Mouse (Mus musculus) myocyte (in vitro differentiated cells): ENCODE data around the gene Slc25a27.

Source experiments
- CEBPB ChIP-seq: IDR thresholded peaks from 2 replicates; pipeline ENCODE4 v1.6.1; 2011; ENCODE audit warnings: mild to moderate bottlenecking, moderate library complexity; ENCODE audit not compliant: poor library complexity, insufficient read depth, severe bottlenecking
- E2F4 ChIP-seq: IDR thresholded peaks from one replicate; pipeline ENCODE4 v1.6.1; 2011; ENCODE audit warnings: mild to moderate bottlenecking, control low read depth, moderate library complexity; ENCODE audit not compliant: insufficient read depth
- MAX ChIP-seq: IDR thresholded peaks from one replicate; pipeline ENCODE4 v1.6.1; 2011; ENCODE audit warnings: low read depth, mild to moderate bottlenecking, control low read depth
- MYOG ChIP-seq, 3 experiments: IDR thresholded peaks; one replicate each; pipeline ENCODE4 v1.6.1; 2011; ENCODE audit warnings: control low read depth in 2 of 3, low read depth in 2 of 3, mild to moderate bottlenecking in 2 of 3; ENCODE audit not compliant: insufficient read length in 2 of 3, control insufficient read depth in 1 of 3, insufficient read depth in 1 of 3
- POLR2A ChIP-seq: IDR thresholded peaks from one replicate; pipeline ENCODE4 v1.6.1; 2011; ENCODE audit warnings: low read depth, mild to moderate bottlenecking, control low read depth, moderate library complexity; ENCODE audit not compliant: insufficient read length
- POLR2AphosphoS2 ChIP-seq: IDR thresholded peaks from one replicate; pipeline ENCODE4 v1.6.1; 2011; ENCODE audit warnings: low read depth, control low read depth; ENCODE audit not compliant: insufficient read length
- SRF ChIP-seq: IDR thresholded peaks from one replicate; pipeline ENCODE4 v1.6.1; 2011; ENCODE audit warnings: low read depth; ENCODE audit not compliant: control insufficient read depth, insufficient read length
- TCF12 ChIP-seq: IDR thresholded peaks from one replicate; pipeline ENCODE4 v1.6.1; 2011; ENCODE audit warnings: mild to moderate bottlenecking, control low read depth; ENCODE audit not compliant: poor library complexity, insufficient read depth, severe bottlenecking
- USF1 ChIP-seq: IDR thresholded peaks from one replicate; pipeline ENCODE4 v1.6.1; 2011; ENCODE audit warnings: low read depth, mild to moderate bottlenecking, control low read depth, moderate library complexity

- no peak for TF ChIP-seq POLR2A
- no peak for TF ChIP-seq POLR2AphosphoS2
- no peak for TF ChIP-seq TCF12
- TF ChIP-seq USF1, result no peak
- no peak for TF ChIP-seq CEBPB
- no peak for TF ChIP-seq E2F4
- no peak for TF ChIP-seq SRF
- TF ChIP-seq MAX, result no peak
- TF ChIP-seq MYOG (IDR thresholded peaks at IDR 0.05; ENCODE audit: control insufficient read depth in 1 of 3, insufficient read depth in 1 of 3, insufficient read length in 2 of 3, low read depth in 2 of 3), result no peak
Measured at GRCm38 (mm10) chr17:43611586-43611985, 55.4 kb downstream of the Slc25a27 start.
